Mouse (Mus musculus) fibroblast of lung, adult 2 months (primary cell): ENCODE measurements around the gene Ccl27a.
"Not testable (repeated sequence)": the region's sequence is repeated elsewhere in the genome, so short reads cannot be mapped to it uniquely, and the experiment has no call there.

Source experiments
- DNase-seq: peaks from one replicate; pipeline ENCODE4 v3.0.0-alpha.2; 2011; ENCODE audit warnings: low read depth

Gene Ccl27a

GRCm38 (mm10) chr4:41774002-41774401 lies at the start of gene Ccl27a:
Gene Ccl27a (minus strand): TSS chr4:41774247.
- not testable (repeated sequence) for DNase-seq

DNA sequence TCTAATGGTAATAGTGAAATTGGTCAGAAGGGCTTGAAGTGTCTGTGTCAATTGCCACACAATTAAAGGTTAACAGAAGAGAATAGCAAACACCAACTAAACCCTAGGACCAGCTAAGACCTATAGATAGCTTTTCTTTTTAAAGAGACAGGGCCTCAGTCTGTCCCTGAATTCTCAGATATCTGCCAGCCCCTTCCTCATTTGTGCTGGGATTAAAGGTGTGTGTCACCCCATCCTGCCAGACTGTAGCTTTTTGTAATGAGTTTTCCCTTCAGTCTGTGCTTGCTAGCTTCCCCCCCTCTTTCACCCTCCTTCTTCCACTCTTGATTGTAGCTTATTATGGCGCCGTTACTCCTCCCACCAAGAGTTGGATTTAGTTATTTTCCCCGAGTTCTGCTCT lies 9.2 kb upstream of the Ccl27a start:
- not testable (repeated sequence) for DNase-seq

GRCm38 (mm10) chr4:41782711-41783110 lies 8.7 kb upstream of the Ccl27a start:
- DNase-seq = not testable (repeated sequence)

- not testable (repeated sequence) for DNase-seq
Observed at GRCm38 (mm10) chr4:41781748-41782485, 7.9 kb upstream of the Ccl27a start.

- DNase-seq = not testable (repeated sequence)
Observed at GRCm38 (mm10) chr4:41781271-41781670, 7.2 kb upstream of the Ccl27a start.

DNA sequence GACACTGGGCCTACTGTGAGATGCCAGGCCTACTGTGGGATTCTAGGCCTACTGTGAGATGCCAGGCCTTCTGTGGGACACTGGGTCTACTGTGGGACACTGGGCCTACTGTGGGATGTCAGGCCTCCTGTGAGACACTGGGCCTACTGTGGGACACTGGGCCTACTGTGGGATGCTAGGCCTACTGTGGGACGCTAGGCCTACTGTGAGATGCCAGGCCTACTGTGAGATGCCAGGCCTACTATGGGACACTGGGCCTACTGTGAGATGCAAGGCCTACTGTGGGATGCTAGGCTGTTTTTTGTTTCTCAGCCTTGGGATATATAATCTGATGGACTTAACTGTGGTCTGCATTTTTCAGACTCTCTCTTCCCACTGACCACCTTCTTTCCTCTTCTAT lies 1.8 kb upstream of the Ccl27a start:
- not testable (repeated sequence) for DNase-seq

- DNase-seq = not testable (repeated sequence)
Observed at GRCm38 (mm10) chr4:41774506-41774905, 459 bp upstream of the Ccl27a start.

DNA sequence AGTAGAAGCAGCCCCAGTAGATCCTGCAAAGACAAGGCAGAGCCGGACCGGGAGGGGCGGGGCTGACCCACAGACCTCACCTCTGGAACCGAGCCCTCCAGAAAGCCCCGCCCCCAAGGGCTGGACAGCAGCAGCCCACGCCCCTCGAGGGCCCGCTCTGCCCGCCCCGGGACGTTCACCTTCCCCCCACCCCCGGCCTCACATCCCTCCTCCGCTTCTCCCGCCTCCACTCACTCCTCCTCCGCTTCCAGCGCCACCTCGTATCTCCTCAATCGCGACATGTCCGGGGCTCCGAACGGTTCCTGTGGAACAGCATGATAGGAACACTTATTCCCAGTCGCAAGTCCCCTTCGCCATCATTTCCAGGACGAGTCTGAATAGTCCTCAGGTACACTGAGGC lies 545 bp downstream of the Ccl27a start:
- DNase-seq = not testable (repeated sequence)

DNA sequence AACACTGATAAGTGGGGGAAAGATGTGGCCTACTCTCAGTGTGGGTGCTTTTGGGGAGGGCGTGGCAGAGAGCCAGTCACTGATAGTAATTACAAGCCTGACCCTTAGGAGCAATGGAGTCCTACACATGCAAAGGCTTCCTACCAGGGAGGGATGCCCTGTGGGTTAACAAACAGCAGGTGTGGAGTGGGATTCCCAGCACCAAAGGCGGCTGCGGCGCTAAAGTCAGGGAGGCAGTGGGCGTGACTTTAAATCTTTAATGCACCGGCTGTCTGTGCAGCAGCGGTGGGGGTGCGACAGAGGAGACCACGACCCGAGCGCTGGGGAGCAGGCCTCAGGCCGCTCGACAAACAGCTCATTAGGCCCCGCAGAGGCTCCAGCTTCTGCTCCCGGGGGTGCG lies 1.1 kb downstream of the Ccl27a start:
- not testable (repeated sequence) for DNase-seq

- DNase-seq = not testable (repeated sequence)
Observed at GRCm38 (mm10) chr4:41767301-41767700, 6.7 kb downstream of the Ccl27a start.

GRCm38 (mm10) chr4:41763176-41763575 lies 10.9 kb downstream of the Ccl27a start:
- not testable (repeated sequence) for DNase-seq

DNA sequence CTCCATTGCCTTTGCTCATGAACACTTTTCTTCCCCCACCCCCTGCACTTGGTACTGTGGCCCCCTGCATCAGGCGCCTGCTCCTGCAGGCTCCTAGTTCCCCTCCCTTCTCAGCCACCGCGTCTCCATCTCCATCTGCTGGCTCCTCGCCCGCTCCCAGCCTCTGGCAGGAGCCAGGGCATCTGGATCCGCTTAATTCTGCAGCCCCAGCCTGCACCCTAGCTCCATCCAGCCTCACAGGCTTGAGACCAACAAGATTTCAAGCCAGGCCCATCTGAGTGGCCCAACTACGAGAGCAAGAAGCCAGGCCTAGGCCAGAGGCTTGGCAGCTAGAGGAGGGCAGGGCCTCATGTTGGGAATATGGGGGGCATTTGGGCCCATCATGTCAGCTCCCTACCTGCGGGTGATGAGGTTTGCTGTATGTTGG lies 11.3 kb downstream of the Ccl27a start:
- not testable (repeated sequence) for DNase-seq

- no peak for DNase-seq
Observed at GRCm38 (mm10) chr4:41762099-41762687, 11.9 kb downstream of the Ccl27a start.

DNA sequence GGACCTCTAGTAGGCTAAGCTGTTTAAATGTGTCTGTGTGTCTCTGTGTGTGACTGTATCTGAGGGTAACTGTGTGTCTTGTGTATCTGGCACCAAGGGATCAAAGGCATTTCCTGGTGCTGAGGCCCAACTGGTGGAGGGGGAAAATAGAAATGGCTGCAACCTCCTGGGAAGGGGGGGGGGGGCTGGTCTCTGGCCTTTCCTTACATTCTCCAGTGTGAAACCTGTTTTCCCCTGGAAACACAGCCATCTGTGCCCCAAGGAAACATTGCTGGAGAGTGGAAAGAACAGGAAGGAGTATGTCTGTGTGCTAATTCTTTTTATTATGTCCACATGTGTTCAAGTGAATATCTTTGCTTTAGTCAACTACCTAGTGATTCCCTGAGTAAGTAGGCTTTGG lies 12.4 kb downstream of the Ccl27a start:
- no peak for DNase-seq

DNA sequence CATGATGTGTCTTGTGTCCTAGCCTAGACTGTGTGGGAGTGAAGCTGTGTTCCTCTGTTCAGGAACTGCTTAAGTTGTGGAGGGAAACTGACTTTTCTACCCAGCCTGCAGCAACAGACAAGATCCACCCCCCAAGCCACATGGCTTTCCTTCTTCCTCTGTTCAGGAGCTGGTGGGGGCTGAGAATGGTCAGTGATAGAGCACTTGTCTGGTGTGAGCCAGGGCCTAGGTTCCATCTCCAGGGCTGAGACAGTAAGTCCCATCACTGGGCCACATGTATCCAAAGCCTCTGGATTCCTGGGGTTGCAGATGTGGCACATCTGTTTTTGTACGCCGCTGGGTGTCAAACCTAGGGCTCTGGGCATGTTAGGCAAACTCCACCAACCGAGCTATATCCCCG lies 13.1 kb downstream of the Ccl27a start:
- no peak for DNase-seq

GRCm38 (mm10) chr4:41760288-41760721 lies 13.7 kb downstream of the Ccl27a start:
- DNase-seq = no peak

GRCm38 (mm10) chr4:41759656-41760287 lies 14.3 kb downstream of the Ccl27a start:
- DNase-seq = no peak

DNA sequence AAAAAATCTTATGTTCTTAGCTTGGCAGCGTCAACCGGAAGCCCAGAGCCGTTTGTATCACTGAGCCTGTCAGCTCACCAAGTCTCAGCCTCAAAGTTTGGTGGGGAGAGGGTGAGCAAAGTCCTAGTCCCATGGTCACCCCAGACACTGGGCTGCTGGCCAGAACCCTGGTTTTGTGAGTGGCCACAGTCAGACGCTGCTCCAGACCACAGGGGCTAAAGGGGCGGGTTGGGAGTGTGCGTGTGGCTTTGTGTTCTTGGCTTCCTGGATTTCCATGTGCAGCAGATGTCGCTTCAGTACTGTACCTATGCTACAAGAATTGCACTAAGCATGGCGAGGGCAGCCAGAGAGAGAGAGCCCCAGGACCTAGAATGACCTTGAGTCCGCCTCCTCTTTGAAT lies 14.8 kb downstream of the Ccl27a start:
- no peak for DNase-seq

- no peak for DNase-seq
Observed at GRCm38 (mm10) chr4:41758701-41759100, 15.3 kb downstream of the Ccl27a start.

- no peak for DNase-seq
Observed at GRCm38 (mm10) chr4:41758021-41758420, 16.0 kb downstream of the Ccl27a start.

GRCm38 (mm10) chr4:41757321-41757720 lies 16.7 kb downstream of the Ccl27a start:
- no peak for DNase-seq

DNA sequence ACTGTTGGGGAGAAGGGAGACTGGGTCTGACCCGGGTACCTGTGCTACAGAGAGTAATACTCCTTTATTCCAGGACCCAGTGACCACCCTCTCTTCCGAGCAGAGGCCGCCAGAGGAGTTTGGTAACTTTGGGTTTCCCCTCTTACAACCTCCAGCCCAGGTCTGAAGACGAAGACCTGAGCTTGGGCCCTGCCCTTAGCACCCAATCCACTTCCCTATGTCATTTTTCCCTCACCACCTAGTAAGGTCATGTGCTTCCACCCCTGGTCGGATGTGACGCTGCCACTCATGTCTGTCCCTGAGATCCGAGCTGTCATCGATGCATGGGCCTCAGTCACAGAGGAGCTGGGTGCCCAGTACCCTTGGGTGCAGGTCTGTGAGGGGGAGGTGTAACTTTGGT lies 17.6 kb downstream of the Ccl27a start:
- DNase-seq = no peak
